Mouse (Mus musculus): Measurements from ENCODE around the gene Heatr1. TPM values are rescaled to one million over a fixed set of nuclear protein-coding genes. Genes with fewer than 3 reads are reported as not detected.

Gene Heatr1
- total RNA-seq, 2 experiments from 2014 or later = 69.9 to 129 TPM

Other genes with a start within 250 kb of the Heatr1 start
- 40.7 and 56.0 TPM in 2 replicates for gene Mtr, start 136.9 kb upstream of the Heatr1 start, total RNA-seq (2014; fragmentation: Nextera tagmentation)
- gene Mtr, start 136.9 kb upstream of the Heatr1 start, total RNA-seq (2017) = 44.9 and 48.9 TPM in 2 replicates
- not detected in 2 replicates for gene Actn2, start 54.3 kb upstream of the Heatr1 start, total RNA-seq (2014; fragmentation: Nextera tagmentation)
- not detected in 2 replicates for gene Actn2, start 54.3 kb upstream of the Heatr1 start, total RNA-seq (2017)
- 23.0 and 39.7 TPM in 2 replicates for gene Lgals8, start 69.9 kb downstream of the Heatr1 start, total RNA-seq (2014; fragmentation: Nextera tagmentation)
- gene Lgals8, start 69.9 kb downstream of the Heatr1 start, total RNA-seq (2017) = 21.7 and 50.3 TPM in 2 replicates
- 0.07 TPM in 1 of 2 replicates, not detected in the other for gene Edaradd, start 125.4 kb downstream of the Heatr1 start, total RNA-seq (2014; fragmentation: Nextera tagmentation)
- not detected in 2 replicates for gene Edaradd, start 125.4 kb downstream of the Heatr1 start, total RNA-seq (2017)
- gene Ero1lb, start 170.8 kb downstream of the Heatr1 start, total RNA-seq (2014; fragmentation: Nextera tagmentation) = 1.6 and 2.8 TPM in 2 replicates
- 2.3 and 5.0 TPM in 2 replicates for gene Ero1lb, start 170.8 kb downstream of the Heatr1 start, total RNA-seq (2017)

Measured in megakaryocyte-erythroid progenitor cell, adult 5-6 weeks (primary cell).